Mouse (Mus musculus) hindbrain, embryonic 12.5 days (tissue): ENCODE measurements at regions not wholly inside any gene's neighbourhood (a gene's known extent, or its start where the extent isn't known, plus 50 kb on each side); places are given as distances from the start of the nearest gene placed in this dataset.
A peak's percentile ranks its signal among the peaks of the same experiment; 100 is the strongest.

Experiments
- ATAC-seq: fragments of 200-750 bp; cut with Nextera tagmentation; 2 replicates; pipeline ENCODE4 v1.8.0; 2017; ENCODE audit warnings: moderate TSS enrichment; ENCODE audit not compliant: low FRiP score
- H3K27ac ChIP-seq: fragments of 300-500 bp; sonication (generic); 2 replicates; pipeline ENCODE4 v1.5.1; 2016; ENCODE audit warnings: mild to moderate bottlenecking
- H3K27me3 ChIP-seq: fragments of 300-500 bp; sonication (generic); 2 replicates; pipeline ENCODE4 v1.6.1; 2016; ENCODE audit warnings: mild to moderate bottlenecking
- H3K36me3 ChIP-seq: fragments of 300-500 bp; sonication (generic); 2 replicates; pipeline ENCODE4 v1.6.1; 2016; ENCODE audit warnings: mild to moderate bottlenecking
- H3K4me1 ChIP-seq: fragments of 300-500 bp; sonication (generic); 2 replicates; pipeline ENCODE4 v1.6.1; 2016
- H3K4me2 ChIP-seq: fragments of 300-500 bp; sonication (generic); replicated peaks from 2 replicates; pipeline ENCODE4 v1.6.1; 2016; ENCODE audit warnings: mild to moderate bottlenecking
- H3K4me3 ChIP-seq: fragments of 300-500 bp; sonication (generic); 2 replicates; pipeline ENCODE4 v1.5.1; 2016; ENCODE audit warnings: mild to moderate bottlenecking
- H3K9ac ChIP-seq: fragments of 300-500 bp; sonication (generic); 2 replicates; pipeline ENCODE4 v1.6.1; 2016; ENCODE audit warnings: mild to moderate bottlenecking, moderate library complexity
- H3K9me3 ChIP-seq: fragments of 300-500 bp; sonication (generic); replicated peaks from 2 replicates; pipeline ENCODE4 v1.6.1; 2016; ENCODE audit warnings: mild to moderate bottlenecking
- WGBS: fragments of 180-500 bp; shearing (Covaris S2); methylation state at CpG from one replicate; pipeline ENCODE4 v1.1.7; 2016; 5-methylcytosine and 5-hydroxymethylcytosine counted together

- ATAC-seq = no peak
- no peak overlapping the region for H3K9ac ChIP-seq
- no peaks in the 10 kb centered on the region for H3K27me3 ChIP-seq
- no peak overlapping the region for H3K27ac ChIP-seq
- no peaks in the 10 kb centered on the region for H3K36me3 ChIP-seq
- no peak overlapping the region for H3K4me3 ChIP-seq
- no peaks in the 10 kb centered on the region for H3K4me1 ChIP-seq
- no peak overlapping the region for H3K4me2 ChIP-seq
- no peaks in the 10 kb centered on the region for H3K9me3 ChIP-seq
- WGBS = 83% methylated on average over 9 of the region's 9 CpGs
These were observed 230.5 kb upstream of the Fat1 start for GRCm38 (mm10) chr8:44704595-44705265.

DNA sequence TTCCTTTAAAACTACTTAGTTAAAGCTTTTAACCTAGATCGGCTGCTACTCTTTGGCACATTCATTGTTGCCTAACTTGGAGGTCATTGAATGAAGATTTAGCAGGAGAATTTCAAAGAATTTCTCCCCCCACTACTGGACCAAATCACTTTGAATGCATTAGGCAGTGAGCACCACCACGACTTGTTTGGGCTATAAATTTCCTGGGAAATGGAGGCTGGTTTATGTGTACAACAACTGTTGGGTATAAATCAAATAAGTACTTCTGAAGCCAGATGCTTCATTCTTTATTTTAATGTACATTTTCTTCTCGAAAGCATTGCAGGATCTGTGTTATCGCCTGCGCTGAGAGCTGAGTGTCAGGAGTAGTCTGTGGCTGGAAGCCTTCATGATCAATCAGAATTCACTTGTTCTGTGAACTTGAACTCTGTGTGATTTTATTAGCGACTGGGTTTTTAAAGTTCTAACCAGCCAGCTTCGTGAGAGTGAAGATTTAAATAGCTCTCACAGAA, 226.5 kb upstream of the Fat1 start:
- Histone ChIP-seq H3K4me2 (no peak overlapping the region), H3K9ac (no peak overlapping the region), H3K27ac (no peak overlapping the region), H3K9me3 (no peaks in the 10 kb centered on the region), H3K4me1 (no peaks in the 10 kb centered on the region), H3K36me3 (no peaks in the 10 kb centered on the region), H3K4me3 (no peak overlapping the region), H3K27me3 (no peaks in the 10 kb centered on the region)
- no peak for ATAC-seq
- WGBS = 77% methylated on average over 7 of the region's 7 CpGs

GRCm38 (mm10) chr8:44709171-44709940, 225.9 kb upstream of the Fat1 start:
- no peaks in the 10 kb centered on the region for H3K4me1 ChIP-seq
- no peak overlapping the region for H3K27ac ChIP-seq
- ATAC-seq = no peak
- WGBS = 72% methylated on average over 6 of the region's 6 CpGs
- no peaks in the 10 kb centered on the region for H3K36me3 ChIP-seq
- H3K27me3 ChIP-seq = no peaks in the 10 kb centered on the region
- H3K4me2 ChIP-seq = no peak overlapping the region
- no peak overlapping the region for H3K4me3 ChIP-seq
- no peak overlapping the region for H3K9ac ChIP-seq
- no peaks in the 10 kb centered on the region for H3K9me3 ChIP-seq

DNA sequence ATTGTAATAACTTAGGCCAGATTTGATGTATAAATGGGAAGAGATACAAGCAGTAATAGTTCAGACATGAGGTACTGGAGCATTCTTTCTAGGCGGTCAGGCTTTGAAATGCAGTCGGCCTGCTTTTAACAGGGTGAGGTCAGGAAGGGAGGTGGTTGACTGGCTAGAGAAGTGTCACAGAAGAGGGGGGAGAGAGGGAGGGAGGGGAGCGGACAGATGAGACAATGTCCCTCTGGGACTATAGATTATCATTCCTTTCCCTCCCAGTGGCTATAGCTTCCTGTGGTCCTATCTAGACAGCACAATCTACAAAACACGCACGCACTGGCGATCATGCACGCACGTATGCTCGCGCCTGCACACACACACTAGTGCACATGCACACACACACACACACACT, 200.7 kb upstream of the Fat1 start:
- no peaks in the 10 kb centered on the region for H3K9me3 ChIP-seq
- H3K4me2 ChIP-seq = no peak overlapping the region
- H3K4me3 ChIP-seq = no peak overlapping the region
- H3K36me3 ChIP-seq = no peaks in the 10 kb centered on the region
- WGBS = 86% methylated on average over 10 of the region's 10 CpGs
- H3K9ac ChIP-seq = no peak overlapping the region
- no peak for ATAC-seq
- no peaks in the 10 kb centered on the region for H3K4me1 ChIP-seq
- H3K27me3 ChIP-seq = no peaks in the 10 kb centered on the region
- H3K27ac ChIP-seq = no peak overlapping the region

- WGBS = 91% methylated on average over 5 of the region's 5 CpGs
- H3K9me3 ChIP-seq = no peaks in the 10 kb centered on the region
- H3K27me3 ChIP-seq = no peaks in the 10 kb centered on the region
- no peak overlapping the region for H3K4me3 ChIP-seq
- H3K36me3 ChIP-seq = no peaks in the 10 kb centered on the region
- no peaks in the 10 kb centered on the region for H3K4me1 ChIP-seq
- ATAC-seq = no peak
- no peak overlapping the region for H3K9ac ChIP-seq
- no peak overlapping the region for H3K27ac ChIP-seq
- no peak overlapping the region for H3K4me2 ChIP-seq
These were observed 199.4 kb upstream of the Fat1 start for GRCm38 (mm10) chr8:44735801-44736200.

DNA sequence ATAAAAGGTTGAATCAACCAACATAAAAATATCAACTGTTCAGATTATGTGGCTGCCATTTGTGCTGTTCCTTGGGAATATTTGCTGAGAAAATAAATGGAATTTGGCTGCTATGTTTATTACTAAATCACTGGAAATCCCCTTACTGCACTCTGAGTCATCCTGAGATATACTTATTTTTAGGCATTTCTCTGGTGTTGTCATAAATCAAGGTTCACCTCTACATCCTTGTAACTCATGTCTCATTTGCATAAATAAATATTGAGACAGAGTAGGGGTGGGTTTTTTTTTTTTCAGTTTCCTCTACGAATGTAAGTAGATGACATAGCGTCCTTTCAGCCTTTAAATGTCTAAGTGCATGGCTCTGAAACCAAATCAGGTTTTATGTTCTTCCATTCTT, 191.9 kb upstream of the Fat1 start:
- Histone ChIP-seq H3K4me2 (no peak overlapping the region), H3K9ac (no peak overlapping the region), H3K4me1 (no peaks in the 10 kb centered on the region), H3K36me3 (no peaks in the 10 kb centered on the region), H3K27ac (no peak overlapping the region), H3K4me3 (no peak overlapping the region), H3K27me3 (no peaks in the 10 kb centered on the region), H3K9me3 (no peaks in the 10 kb centered on the region)
- ATAC-seq = no peak
- WGBS = 90% methylated on average over 2 of the region's 2 CpGs

- 57% methylated on average over 12 of the region's 12 CpGs for WGBS
- no peak overlapping the region for H3K4me3 ChIP-seq
- no peaks in the 10 kb centered on the region for H3K4me1 ChIP-seq
- no peak overlapping the region for H3K9ac ChIP-seq
- no peaks in the 10 kb centered on the region for H3K36me3 ChIP-seq
- H3K27me3 ChIP-seq = no peaks in the 10 kb centered on the region
- no peak overlapping the region for H3K4me2 ChIP-seq
- peak; percentile 32; the same call in 1 of the 2 replicates for ATAC-seq
- H3K27ac ChIP-seq = no peak overlapping the region
- H3K9me3 ChIP-seq = no peaks in the 10 kb centered on the region
These were observed 190.1 kb upstream of the Fat1 start for GRCm38 (mm10) chr8:44744991-44745658.

DNA sequence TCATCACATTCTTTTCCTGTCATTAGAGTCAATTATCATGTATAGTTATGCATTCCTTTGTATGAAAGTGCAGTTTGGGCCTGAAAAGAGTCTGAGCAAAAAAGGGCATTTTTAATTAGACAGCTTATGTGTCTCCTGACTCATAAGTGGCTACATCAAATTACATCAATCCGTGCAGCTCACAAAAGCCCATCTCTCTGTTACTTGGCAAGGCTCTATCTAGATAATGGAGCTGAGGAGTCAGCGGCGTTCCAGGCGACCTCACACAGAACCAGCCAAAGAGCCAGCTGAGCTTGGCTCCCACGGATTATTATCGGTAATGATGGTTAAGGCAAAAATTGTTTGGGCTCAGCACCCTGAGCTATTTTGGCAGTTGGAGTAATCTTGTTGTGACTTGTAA, 176.5 kb upstream of the Fat1 start:
- WGBS = 68% methylated on average over 6 of the region's 6 CpGs
- no peaks in the 10 kb centered on the region for H3K9me3 ChIP-seq
- no peak overlapping the region for H3K27ac ChIP-seq
- no peak for ATAC-seq
- H3K36me3 ChIP-seq = no peaks in the 10 kb centered on the region
- H3K4me2 ChIP-seq = no peak overlapping the region
- H3K9ac ChIP-seq = no peak overlapping the region
- no peaks in the 10 kb centered on the region for H3K4me1 ChIP-seq
- no peak overlapping the region for H3K4me3 ChIP-seq
- no peaks in the 10 kb centered on the region for H3K27me3 ChIP-seq

- Histone ChIP-seq H3K4me2 (no peak overlapping the region), H3K27ac (no peak overlapping the region), H3K4me3 (no peak overlapping the region), H3K4me1 (no peaks in the 10 kb centered on the region), H3K36me3 (no peaks in the 10 kb centered on the region), H3K27me3 (no peaks in the 10 kb centered on the region), H3K9me3 (no peaks in the 10 kb centered on the region), H3K9ac (no peak overlapping the region)
- ATAC-seq = no peak
- WGBS = 92% methylated on average over 10 of the region's 10 CpGs
These were observed 172.5 kb upstream of the Fat1 start for GRCm38 (mm10) chr8:44762731-44763130.

- no peaks in the 10 kb centered on the region for H3K4me1 ChIP-seq
- no peak for ATAC-seq
- H3K4me3 ChIP-seq = no peak overlapping the region
- no peaks in the 10 kb centered on the region for H3K36me3 ChIP-seq
- H3K4me2 ChIP-seq = no peak overlapping the region
- H3K9me3 ChIP-seq = no peaks in the 10 kb centered on the region
- no peak overlapping the region for H3K9ac ChIP-seq
- H3K27me3 ChIP-seq = no peaks in the 10 kb centered on the region
- no peak overlapping the region for H3K27ac ChIP-seq
- WGBS = 89% methylated on average over 4 of the region's 4 CpGs
These were observed 170.1 kb upstream of the Fat1 start for GRCm38 (mm10) chr8:44765194-44765593.

DNA sequence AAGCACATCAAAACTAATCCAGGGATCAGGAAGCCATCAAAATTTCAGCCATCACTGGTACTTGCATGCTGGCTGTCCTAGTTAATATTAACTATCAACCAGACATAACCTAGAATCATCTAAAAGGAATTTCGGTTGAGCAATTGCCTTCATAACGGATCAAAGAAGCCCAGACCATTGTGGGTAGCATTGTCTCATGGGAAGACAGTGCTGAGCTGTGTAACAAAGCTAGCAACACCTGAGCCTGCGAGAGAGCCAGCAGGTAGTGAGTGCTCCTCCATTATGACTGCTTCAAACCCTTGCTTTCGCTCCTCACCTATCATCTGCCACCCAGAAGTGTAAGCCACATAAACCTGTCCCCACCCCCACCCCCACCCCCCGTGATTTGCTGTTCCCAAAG, 169.6 kb upstream of the Fat1 start:
- 79% methylated on average over 5 of the region's 5 CpGs for WGBS
- no peaks in the 10 kb centered on the region for H3K4me1 ChIP-seq
- no peak overlapping the region for H3K4me3 ChIP-seq
- H3K36me3 ChIP-seq = no peaks in the 10 kb centered on the region
- H3K9ac ChIP-seq = no peak overlapping the region
- no peaks in the 10 kb centered on the region for H3K27me3 ChIP-seq
- no peak overlapping the region for H3K27ac ChIP-seq
- ATAC-seq = no peak
- H3K9me3 ChIP-seq = no peaks in the 10 kb centered on the region
- H3K4me2 ChIP-seq = no peak overlapping the region

DNA sequence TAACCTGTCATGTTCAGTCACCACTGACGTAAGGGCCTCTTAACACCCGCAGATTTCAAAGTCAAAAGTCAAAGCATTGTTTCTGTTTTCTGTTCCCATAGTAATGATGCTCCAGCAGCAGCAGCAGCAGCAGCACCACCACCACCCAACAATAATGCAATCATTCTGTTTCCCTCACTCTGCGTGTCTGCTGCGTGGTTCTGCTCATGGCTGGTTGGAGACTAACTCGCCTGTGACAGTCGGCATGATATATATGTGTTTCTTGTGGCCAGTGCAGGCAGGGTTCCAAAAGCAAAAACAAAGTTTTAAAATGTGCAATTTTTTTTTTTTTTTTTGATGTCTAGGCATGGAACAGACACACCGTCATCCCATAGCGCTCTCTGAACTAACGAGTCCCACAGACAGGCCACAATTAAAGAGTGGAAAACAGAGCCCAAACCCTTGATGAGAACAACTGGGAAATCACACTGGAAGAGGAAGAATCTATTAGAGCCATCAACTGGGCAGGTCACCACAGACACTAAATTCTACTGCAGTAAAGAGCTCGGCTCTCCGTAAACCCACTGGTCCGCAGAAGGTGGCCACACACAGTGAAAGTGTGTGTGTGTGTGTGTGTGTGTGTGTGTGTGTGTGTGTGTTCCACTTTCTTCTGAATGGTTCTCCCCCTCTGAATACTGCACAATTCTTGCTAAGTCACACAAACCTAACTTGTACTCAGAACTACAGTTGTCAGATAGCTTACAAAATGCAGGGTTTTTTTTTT, 169.0 kb upstream of the Fat1 start:
- Histone ChIP-seq H3K9ac (no peak overlapping the region), H3K4me2 (no peak overlapping the region), H3K27me3 (no peaks in the 10 kb centered on the region), H3K9me3 (no peaks in the 10 kb centered on the region), H3K4me1 (no peaks in the 10 kb centered on the region), H3K4me3 (no peak overlapping the region), H3K36me3 (no peaks in the 10 kb centered on the region), H3K27ac (no peak overlapping the region)
- WGBS = 80% methylated on average over 12 of the region's 12 CpGs
- no peak for ATAC-seq
